Mouse (Mus musculus) liver, embryonic 11.5 days (tissue): ENCODE results near the gene Grcc10. TPM values are rescaled to one million over a fixed set of nuclear protein-coding genes. Genes with fewer than 3 reads are reported as not detected.

ENCODE experiments used
- ATAC-seq: fragments of 200-750 bp; cut with Nextera tagmentation; replicated peaks from 2 replicates; pipeline ENCODE4 v1.8.0; 2017; ENCODE audit warnings: moderate number of reproducible peaks, mild to moderate bottlenecking, moderate TSS enrichment, moderate library complexity; ENCODE audit not compliant: low FRiP score
- DNase-seq: peaks from one replicate; pipeline ENCODE4 v3.0.0-alpha.2; 2017; ENCODE audit warnings: low spot score
- H3K27ac ChIP-seq: fragments of 300-500 bp; sonication (generic); 2 replicates; pipeline ENCODE4 v1.5.1; 2014; ENCODE audit warnings: mild to moderate bottlenecking, low read depth, low read length, control low read depth
- H3K27me3 ChIP-seq: fragments of 300-500 bp; sonication (generic); replicated peaks from 2 replicates; pipeline ENCODE4 v1.6.1; 2014; ENCODE audit warnings: low read length, mixed read lengths; ENCODE audit not compliant: control insufficient read depth, insufficient read depth
- H3K36me3 ChIP-seq: fragments of 300-500 bp; sonication (generic); 2 replicates; pipeline ENCODE4 v1.6.1; 2014; ENCODE audit warnings: mild to moderate bottlenecking, low read length, moderate library complexity, mixed read lengths; ENCODE audit not compliant: control insufficient read depth, insufficient read depth
- H3K4me1 ChIP-seq: fragments of 300-500 bp; sonication (generic); replicated peaks from 2 replicates; pipeline ENCODE4 v1.6.1; 2014; ENCODE audit warnings: low read length, mixed read lengths; ENCODE audit not compliant: control insufficient read depth, insufficient read depth
- H3K4me2 ChIP-seq: fragments of 300-500 bp; sonication (generic); 2 replicates; pipeline ENCODE4 v1.6.1; 2014; ENCODE audit warnings: mild to moderate bottlenecking, control low read depth, moderate library complexity
- H3K4me3 ChIP-seq: fragments of 300-500 bp; sonication (generic); 2 replicates; pipeline ENCODE4 v1.5.1; 2014; ENCODE audit warnings: low read depth, low read length, control low read depth
- H3K9ac ChIP-seq: fragments of 300-500 bp; sonication (generic); 2 replicates; pipeline ENCODE4 v1.6.1; 2014; ENCODE audit warnings: low read depth, low read length, control low read depth
- H3K9me3 ChIP-seq: fragments of 300-500 bp; sonication (generic); 2 replicates; pipeline ENCODE4 v1.6.1; 2016; ENCODE audit warnings: low read length, inconsistent platforms, mixed read lengths; ENCODE audit not compliant: control insufficient read depth
- WGBS: fragments of 180-500 bp; shearing (Covaris S2); extraction: QIAGEN DNeasy Blood & Tissue Kit; methylation state at CpG from one replicate; pipeline ENCODE4 v1.1.7; 2014; 5-methylcytosine and 5-hydroxymethylcytosine counted together
- polyA plus RNA-seq: library from polyadenylated mRNA; unstranded; fragments of >200 nt; fragmentation: Nextera tagmentation; extraction: Ambion mirVana; gene quantifications from 2 replicates; pipeline ENCODE4 v1.2.1, GENCODE M21; 2014

Gene Grcc10
- polyA plus RNA-seq, 1 experiment from 2014 or later: 167 TPM

GRCm38 (mm10) chr6:124740211-124740887 lies 825 bp downstream of the Grcc10 start:
- Histone ChIP-seq H3K4me3 (peak overlapping the region; percentile 46), H3K4me2 (peak overlapping the region; percentile 69), H3K4me1 (peaks cover 34% of the 10 kb centered on the region), H3K9me3 (no peaks in the 10 kb centered on the region), H3K27me3 (no peaks in the 10 kb centered on the region), H3K9ac (peak overlapping the region; percentile 69), H3K27ac (peak overlapping the region; percentile 97), H3K36me3 (no peaks in the 10 kb centered on the region)
- WGBS: under 1% methylated on average over 29 of the region's 29 CpGs
- peak; percentile 91 for DNase-seq
- ATAC-seq: peak; percentile 29

GRCm38 (mm10) chr6:124739231-124739796 lies 1.9 kb downstream of the Grcc10 start:
- Histone ChIP-seq H3K27me3 (no peaks in the 10 kb centered on the region), H3K9me3 (no peaks in the 10 kb centered on the region), H3K4me3 (peak overlapping the region; percentile 20; the same call in 1 of the 2 replicates), H3K9ac (peak overlapping the region; percentile 69), H3K36me3 (no peaks in the 10 kb centered on the region), H3K27ac (peak overlapping the region; percentile 97), H3K4me1 (peaks cover 29% of the 10 kb centered on the region), H3K4me2 (peak overlapping the region; percentile 69)
- ATAC-seq: no peak
- DNase-seq: no peak
- WGBS: 79% methylated on average over 10 of the region's 10 CpGs

GRCm38 (mm10) chr6:124738511-124739023 lies 2.6 kb downstream of the Grcc10 start, which contains the start of gene Ptpn6:
Gene Ptpn6 (minus strand): TSS chr6:124738714.
- peak within 1 kb of the TSS; percentile 46 for H3K9ac ChIP-seq
- H3K36me3 ChIP-seq: no peaks in the 10 kb centered on the region
- H3K4me3 ChIP-seq: peak within 1 kb of the TSS; percentile 30
- H3K27ac ChIP-seq: peak within 1 kb of the TSS; percentile 97
- WGBS: 28% methylated on average over 15 of the region's 15 CpGs
- ATAC-seq (no peak), DNase-seq (no peak)
- H3K4me2 ChIP-seq: peak within 1 kb of the TSS; percentile 53
- H3K9me3 ChIP-seq: no peaks in the 10 kb centered on the region
- H3K4me1 ChIP-seq: peaks cover 29% of the 10 kb centered on the region
- H3K27me3 ChIP-seq: no peaks in the 10 kb centered on the region

GRCm38 (mm10) chr6:124737040-124737439 lies 4.1 kb downstream of the Grcc10 start:
- no peaks in the 10 kb centered on the region for H3K27me3 ChIP-seq
- H3K4me3 ChIP-seq: no peak overlapping the region
- no peak overlapping the region for H3K4me2 ChIP-seq
- no peaks in the 10 kb centered on the region for H3K36me3 ChIP-seq
- no peak overlapping the region for H3K27ac ChIP-seq
- H3K4me1 ChIP-seq: peaks cover 43% of the 10 kb centered on the region
- 89% methylated on average over 11 of the region's 11 CpGs for WGBS
- no peaks in the 10 kb centered on the region for H3K9me3 ChIP-seq
- ATAC-seq: no peak
- H3K9ac ChIP-seq: no peak overlapping the region
- DNase-seq: no peak

- 77% methylated on average over 3 of the region's 3 CpGs for WGBS
- no peaks in the 10 kb centered on the region for H3K36me3 ChIP-seq
- no peak overlapping the region for H3K4me3 ChIP-seq
- H3K4me2 ChIP-seq: no peak overlapping the region
- no peak for ATAC-seq
- H3K4me1 ChIP-seq: peaks cover 37% of the 10 kb centered on the region
- H3K27me3 ChIP-seq: no peaks in the 10 kb centered on the region
- H3K27ac ChIP-seq: peak overlapping the region; percentile 11; the same call in 1 of the 2 replicates
- H3K9ac ChIP-seq: no peak overlapping the region
- no peaks in the 10 kb centered on the region for H3K9me3 ChIP-seq
- DNase-seq: no peak
Observed at GRCm38 (mm10) chr6:124734417-124734816, 6.8 kb downstream of the Grcc10 start.

GRCm38 (mm10) chr6:124732476-124733370 lies 8.5 kb downstream of the Grcc10 start:
- 36% methylated on average over 19 of the region's 19 CpGs for WGBS
- H3K4me2 ChIP-seq: peak overlapping the region; percentile 73

GRCm38 (mm10) chr6:124731038-124731437 lies 10.1 kb downstream of the Grcc10 start:
- peaks cover 19% of the 10 kb centered on the region; the same call in 1 of the 2 replicates for H3K4me1 ChIP-seq
- no peak overlapping the region for H3K9ac ChIP-seq
- ATAC-seq (no peak), DNase-seq (no peak)
- H3K36me3 ChIP-seq: no peaks in the 10 kb centered on the region
- no peaks in the 10 kb centered on the region for H3K27me3 ChIP-seq
- no peak overlapping the region for H3K4me3 ChIP-seq
- 88% methylated on average over 7 of the region's 7 CpGs for WGBS
- no peaks in the 10 kb centered on the region for H3K9me3 ChIP-seq
- peak overlapping the region; percentile 73 for H3K4me2 ChIP-seq
- H3K27ac ChIP-seq: no peak overlapping the region

More at GRCm38 (mm10) chr6:124732476-124733370, 8.5 kb downstream of the Grcc10 start:
- H3K4me1 ChIP-seq: peaks cover 22% of the 10 kb centered on the region; the same call in 1 of the 2 replicates
- peak; percentile 78 for ATAC-seq
- peak overlapping the region; percentile 75 for H3K9ac ChIP-seq
- peak overlapping the region; percentile 53 for H3K4me3 ChIP-seq
- no peaks in the 10 kb centered on the region for H3K27me3 ChIP-seq
- peak overlapping the region; percentile 36 for H3K27ac ChIP-seq
- peak; percentile 72 for DNase-seq
- no peaks in the 10 kb centered on the region for H3K9me3 ChIP-seq
- H3K36me3 ChIP-seq: no peaks in the 10 kb centered on the region
